Comparison of ENCODE assay signal across 14 mouse cellular contexts in genomic region chr16:18428516-18429042, GRCm38 (mm10). TPM values are rescaled to one million over a fixed set of nuclear protein-coding genes. Genes with fewer than 3 reads are reported as not detected.
DNase-seq lines count a peak whose midpoint lies in the region; ATAC-seq and TF ChIP-seq lines count a peak whose summit lies in the region.
"Had no signal": no experiment of that assay in that cellular context is flagged by ENCODE, and none has a peak within 500 bp of the region (broad histone marks: within the 10 kb centered on the region; RNA-seq: fewer than 3 reads in every experiment).

No protein-coding gene starts in this region.

- WGBS in heart, embryonic 10.5 days, result 60% methylated on average over 7 of the region's 7 CpGs
- 87% methylated on average over 7 of the region's 7 CpGs for WGBS in neural tube, embryonic 11.5 days
- WGBS in liver, embryonic 16.5 days (ENCODE audit: insufficient replicate concordance), result 20% methylated on average over 7 of the region's 7 CpGs
- 71% methylated on average over 7 of the region's 7 CpGs for WGBS in stomach, postnatal 0 days

- H3K36me3 ChIP-seq in heart, embryonic 10.5 days, result peaks cover 8% of the 10 kb centered on the region; the same call in 1 of the 2 replicates
- H3K36me3 ChIP-seq in neural tube, embryonic 11.5 days (ENCODE audit: control insufficient read depth, insufficient read depth, low read length), result no peaks in the 10 kb centered on the region
- peaks cover 10% of the 10 kb centered on the region for H3K36me3 ChIP-seq in liver, embryonic 16.5 days (ENCODE audit: control insufficient read depth, insufficient read depth)
- no peaks in the 10 kb centered on the region for H3K36me3 ChIP-seq in stomach, postnatal 0 days (ENCODE audit: control insufficient read depth, insufficient read depth, low read length)
- H3K36me3 ChIP-seq: embryonic facial prominence, embryonic 12.5 days had no signal

- peak; percentile 87 for DNase-seq in heart, embryonic 10.5 days (ENCODE audit: low spot score)
- DNase-seq in heart, adult 9 months (ENCODE audit: low spot score in 2 of 2), result no peak
- DNase-seq in neural tube, embryonic 11.5 days (ENCODE audit: low spot score), result no peak
- no peak for DNase-seq in neural tube, embryonic 10.5 days (ENCODE audit: extremely low spot score, low spot score)
- peak; percentile 41 for DNase-seq in stomach, postnatal 0 days (ENCODE audit: low spot score)
- no peak for DNase-seq in frontal cortex, postnatal 25 days (ENCODE audit: low spot score in 2 of 2)
- no peak for DNase-seq in cerebellum, adult 11-12 months
- DNase-seq: cerebellum, adult 11 months; thymus, adult 18-20 months had no signal

- ATAC-seq in neural tube, embryonic 11.5 days (ENCODE audit: insufficient read depth, low FRiP score, low TSS enrichment), result no peak
- peak; percentile 92 for ATAC-seq in liver, embryonic 16.5 days (ENCODE audit: low read depth)
- peak; percentile 50; the same call in 1 of the 2 replicates for ATAC-seq in stomach, postnatal 0 days (ENCODE audit: low FRiP score, low TSS enrichment)
- ATAC-seq: inflammation-experienced regulatory T-cells, adult 6 months had no signal

- no peak overlapping the region; the same call in 1 of the 2 replicates for H3K9ac ChIP-seq in neural tube, embryonic 11.5 days (ENCODE audit: low read length)
- peak overlapping the region; percentile 81 for H3K9ac ChIP-seq in liver, embryonic 16.5 days (ENCODE audit: low read depth, low read length)
- H3K9ac ChIP-seq in stomach, postnatal 0 days (ENCODE audit: low read length), result peak overlapping the region; percentile 18; the same call in 1 of the 2 replicates
- H3K9ac ChIP-seq: embryonic facial prominence, embryonic 12.5 days; limb, embryonic 12.5 days had no signal

- no peaks in the 10 kb centered on the region for H3K27me3 ChIP-seq in heart, embryonic 10.5 days (ENCODE audit: insufficient read depth, poor library complexity, severe bottlenecking)
- no peaks in the 10 kb centered on the region for H3K27me3 ChIP-seq in neural tube, embryonic 11.5 days (ENCODE audit: control insufficient read depth, insufficient read depth, low read length)
- H3K27me3 ChIP-seq in liver, embryonic 16.5 days (ENCODE audit: control insufficient read depth, insufficient read depth, low read depth, low read length), result no peaks in the 10 kb centered on the region
- no peaks in the 10 kb centered on the region for H3K27me3 ChIP-seq in stomach, postnatal 0 days (ENCODE audit: control insufficient read depth, insufficient read depth, low read length)
- H3K27me3 ChIP-seq: embryonic facial prominence, embryonic 12.5 days; limb, embryonic 12.5 days had no signal

- 0 out of 2 replicates have a peak overlapping the region, but pooled peaks have one; percentile 8 for H3K4me3 ChIP-seq in heart, embryonic 10.5 days
- no peak overlapping the region for H3K4me3 ChIP-seq in neural tube, embryonic 11.5 days (ENCODE audit: low read depth, low read length)
- H3K4me3 ChIP-seq in liver, embryonic 16.5 days (ENCODE audit: low read depth, low read length), result peak overlapping the region; percentile 93
- no peak overlapping the region for H3K4me3 ChIP-seq in stomach, postnatal 0 days (ENCODE audit: low read depth, low read length)
- H3K4me3 ChIP-seq: embryonic facial prominence, embryonic 12.5 days; limb, embryonic 12.5 days had no signal

- peaks cover 46% of the 10 kb centered on the region for H3K4me1 ChIP-seq in heart, embryonic 10.5 days
- peaks cover 12% of the 10 kb centered on the region for H3K4me1 ChIP-seq in neural tube, embryonic 11.5 days (ENCODE audit: control insufficient read depth, insufficient read depth, low read length)
- H3K4me1 ChIP-seq in liver, embryonic 16.5 days (ENCODE audit: control insufficient read depth, low read depth, low read length), result peaks cover 52% of the 10 kb centered on the region
- no peaks in the 10 kb centered on the region for H3K4me1 ChIP-seq in stomach, postnatal 0 days (replicated peaks; ENCODE audit: control insufficient read depth, insufficient read depth)

- H3K27ac ChIP-seq in heart, embryonic 10.5 days, result peak overlapping the region; percentile 72
- peak overlapping the region; percentile 4; the same call in 1 of the 2 replicates for H3K27ac ChIP-seq in neural tube, embryonic 11.5 days (ENCODE audit: low read depth, low read length)
- peak overlapping the region; percentile 99 for H3K27ac ChIP-seq in liver, embryonic 16.5 days (ENCODE audit: low read length)
- H3K27ac ChIP-seq in stomach, postnatal 0 days (replicated peaks), result peak overlapping the region; percentile 58
- H3K27ac ChIP-seq: embryonic facial prominence, embryonic 12.5 days; limb, embryonic 12.5 days; macrophage had no signal

- H3K9me3 ChIP-seq in heart, embryonic 10.5 days, result no peaks in the 10 kb centered on the region
- H3K9me3 ChIP-seq in neural tube, embryonic 11.5 days (ENCODE audit: control insufficient read depth, low read length), result no peaks in the 10 kb centered on the region
- H3K9me3 ChIP-seq in liver, embryonic 16.5 days (replicated peaks; ENCODE audit: control insufficient read depth, low read length), result no peaks in the 10 kb centered on the region
- H3K9me3 ChIP-seq in stomach, postnatal 0 days (ENCODE audit: control insufficient read depth, low read length), result no peaks in the 10 kb centered on the region
- H3K9me3 ChIP-seq: embryonic facial prominence, embryonic 12.5 days; limb, embryonic 12.5 days had no signal

- no peak overlapping the region for H3K4me2 ChIP-seq in neural tube, embryonic 11.5 days (ENCODE audit: low read depth)
- peak overlapping the region; percentile 89 for H3K4me2 ChIP-seq in liver, embryonic 16.5 days (ENCODE audit: low read depth, low read length)
- H3K4me2 ChIP-seq in stomach, postnatal 0 days (replicated peaks; ENCODE audit: low read depth), result no peak overlapping the region
- H3K4me2 ChIP-seq: embryonic facial prominence, embryonic 12.5 days; limb, embryonic 12.5 days had no signal

- no peak for TF ChIP-seq EP300 in stomach, postnatal 0 days (optimal IDR thresholded peaks at IDR 0.05)

- no peak for TF ChIP-seq CTCF in stomach, postnatal 0 days (IDR thresholded peaks at IDR 0.05; ENCODE audit: low read depth)

RNA-seq across cellular contexts. Expression of gene Comt, which starts 1.9 kb away (rescaled TPM):
- 83.5 and 102 TPM in 2 replicates for polyA plus RNA-seq in heart, embryonic 10.5 days (2016; fragmentation: Nextera tagmentation; extraction: Ambion mirVana)
- 60.8 and 64.0 TPM in 2 replicates for polyA plus RNA-seq in neural tube, embryonic 11.5 days (2014; fragmentation: Nextera tagmentation; extraction: Ambion mirVana)
- 85.1 and 86.9 TPM in 2 replicates for polyA plus RNA-seq in liver, embryonic 16.5 days (2015; fragmentation: Nextera tagmentation; extraction: Ambion mirVana)
- polyA plus RNA-seq in stomach, postnatal 0 days (2015; fragmentation: Nextera tagmentation; extraction: Ambion mirVana), result 95.1 and 99.6 TPM in 2 replicates

RNA-seq across cellular contexts. Expression of gene Txnrd2, which starts 2.4 kb away (rescaled TPM):
- 40.1 and 47.7 TPM in 2 replicates for polyA plus RNA-seq in heart, embryonic 10.5 days (2016; fragmentation: Nextera tagmentation; extraction: Ambion mirVana)
- 20.4 TPM in 2 replicates for polyA plus RNA-seq in neural tube, embryonic 11.5 days (2014; fragmentation: Nextera tagmentation; extraction: Ambion mirVana)
- polyA plus RNA-seq in liver, embryonic 16.5 days (2015; fragmentation: Nextera tagmentation; extraction: Ambion mirVana), result 98.3 and 106 TPM in 2 replicates
- 16.2 and 16.8 TPM in 2 replicates for polyA plus RNA-seq in stomach, postnatal 0 days (2015; fragmentation: Nextera tagmentation; extraction: Ambion mirVana)

Comparison
In these comparisons a context has a peak if more than half of its experiments do, and no peak if none do; other contexts are left out.
1. DNase-seq: peak in heart, embryonic 10.5 days (single experiment) and stomach, postnatal 0 days (single experiment); none in heart, adult 9 months (0 of 2), neural tube, embryonic 11.5 days (single experiment), neural tube, embryonic 10.5 days (single experiment), frontal cortex, postnatal 25 days (0 of 2) and cerebellum, adult 11-12 months (single experiment).
2. H3K27ac ChIP-seq: peak in every context shown above with its lines; median percentile 99 in liver, embryonic 16.5 days; 72 in heart, embryonic 10.5 days; 58 in stomach, postnatal 0 days; 4 in neural tube, embryonic 11.5 days.
3. H3K4me3 ChIP-seq: peak in heart, embryonic 10.5 days (single experiment) and liver, embryonic 16.5 days (single experiment); none in neural tube, embryonic 11.5 days (single experiment) and stomach, postnatal 0 days (single experiment).